Mouse (Mus musculus) liver, embryonic 14.5 days (tissue): ENCODE data around the gene Aaas.

Source experiments
- CTCF ChIP-seq: IDR thresholded peaks from 2 replicates; pipeline ENCODE4 v1.5.1; 2016; ENCODE audit warnings: antibody characterized with exemption, low read depth, control low read depth
- EP300 ChIP-seq: IDR thresholded peaks from 2 replicates; pipeline ENCODE4 v1.6.1; 2016; ENCODE audit warnings: antibody characterized with exemption, low read depth

DNA sequence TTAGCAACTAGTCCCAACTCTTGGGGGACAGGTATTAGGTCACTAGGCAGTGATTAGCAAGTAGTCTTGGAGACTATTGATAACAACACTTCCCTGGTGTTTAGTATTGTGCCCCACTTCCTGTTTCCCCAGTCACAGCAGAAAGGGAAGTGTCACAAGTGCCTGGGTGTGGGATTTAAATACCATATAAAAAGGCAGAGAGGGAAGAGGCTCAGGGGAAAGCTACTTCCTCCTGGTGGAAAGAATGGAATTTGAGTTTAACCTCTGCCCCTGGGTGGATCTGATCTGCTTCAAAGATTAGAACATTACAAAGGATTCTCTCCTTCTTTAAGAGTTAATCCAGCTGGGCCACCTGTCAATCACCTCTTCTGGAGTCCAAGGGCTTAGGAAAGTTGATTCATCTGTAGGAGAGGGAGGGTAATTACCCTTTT lies 43.0 kb upstream of the Aaas start:
- TF ChIP-seq CTCF: no peak
- no peak for TF ChIP-seq EP300
